Mouse (Mus musculus): ENCODE data around the gene Trim25. TPM values are rescaled to one million over a fixed set of nuclear protein-coding genes. Genes with fewer than 3 reads are reported as not detected.

Trim25 gene
- total and polyA plus RNA-seq, 3 experiments: 22.2 to 43.0 TPM; not detected in 1

DNA sequence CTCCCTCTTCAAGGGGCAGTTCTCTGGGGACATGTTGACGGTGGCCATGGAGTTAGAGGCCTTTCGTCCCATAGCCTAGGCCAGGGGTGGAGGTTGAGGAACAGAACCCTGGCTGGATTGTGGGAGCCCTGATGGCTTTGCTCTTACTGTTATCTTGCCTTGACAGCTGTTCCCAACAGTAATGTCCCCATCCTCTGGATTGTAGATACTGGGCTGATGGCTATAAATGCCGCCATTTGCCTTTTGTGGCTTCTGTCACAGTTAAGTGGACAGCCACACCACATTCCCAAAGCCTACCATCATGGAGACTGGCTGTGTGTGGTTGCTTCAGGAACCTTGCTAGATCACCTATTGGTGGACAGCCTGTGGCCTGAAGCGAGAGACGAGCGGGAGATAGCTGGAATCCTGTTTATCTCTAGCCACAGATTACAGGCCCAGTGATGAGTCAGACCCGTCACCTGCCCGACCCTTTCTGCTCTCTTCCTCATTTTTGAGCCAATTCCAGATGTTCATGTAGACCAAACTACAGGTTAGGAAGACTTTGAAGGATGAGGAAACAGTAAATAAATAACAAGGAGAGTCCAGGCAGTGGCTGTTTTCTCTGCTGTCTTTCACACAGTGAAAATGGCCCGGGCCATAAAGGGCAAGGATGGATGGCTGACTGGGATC is 18.5 kb downstream of the Trim25 start:
- Histone ChIP-seq H3K27ac (ENCODE audit: control insufficient read depth, low read depth, low read length) (peak overlapping the region; percentile 15; the same call in 1 of the 2 replicates), H3K4me3 (ENCODE audit: control insufficient read depth in 1 of 2, insufficient read depth in 1 of 2, low read depth in 2 of 2, low read length in 2 of 2) (no peak overlapping the region), H3K36me3 (ENCODE audit: control insufficient read depth in 1 of 2, insufficient read depth in 2 of 2, low read length in 2 of 2) (peaks cover 5 to 44% of the 10 kb centered on the region in 2 experiments), H3K9me3 (replicated peaks; ENCODE audit: insufficient read depth, low read length) (no peaks in the 10 kb centered on the region), H3K9ac (ENCODE audit: control insufficient read depth, low read depth, low read length, poor library complexity, severe bottlenecking) (no peak overlapping the region), H3K79me2 (ENCODE audit: control insufficient read depth, insufficient read depth, low read length, poor library complexity) (no peaks in the 10 kb centered on the region), H3K27me3 (ENCODE audit: control insufficient read depth in 1 of 2, insufficient read depth in 2 of 2, low read length in 2 of 2) (no peaks in the 10 kb centered on the region), H3K4me1 (ENCODE audit: control insufficient read depth in 1 of 2, insufficient read depth in 2 of 2, low read length in 2 of 2) (peaks cover 15 to 46% of the 10 kb centered on the region in 2 experiments)
- DNase-seq (ENCODE audit: low read depth, low spot score): peak; percentile 64
- TF ChIP-seq TBP (IDR thresholded peaks at IDR 0.05; ENCODE audit: low read depth, low read length) (peak; percentile 45; the same call in 1 of the 2 replicates), CTCF (IDR thresholded peaks at IDR 0.05 in 2 of 3, conservative IDR thresholded peaks at IDR 0.05 in 1 of 3; ENCODE audit: control insufficient read depth in 1 of 3, insufficient read depth in 1 of 3, low read depth in 2 of 3, low read length in 3 of 3, poor library complexity in 1 of 3, severe bottlenecking in 1 of 3) (no peak), POLR2AphosphoS2 (IDR thresholded peaks at IDR 0.05; ENCODE audit: low read length) (no peak), SIN3A (IDR thresholded peaks at IDR 0.05; ENCODE audit: low read length) (peak; percentile 22; the same call in 1 of the 2 replicates), MAX (IDR thresholded peaks at IDR 0.05; ENCODE audit: low read length) (no peak), ZKSCAN1 (IDR thresholded peaks at IDR 0.05; ENCODE audit: low read depth, low read length) (no peak), KAT2A (conservative IDR thresholded peaks at IDR 0.05; ENCODE audit: low read depth, low read length) (no peak), MAZ (IDR thresholded peaks at IDR 0.05; ENCODE audit: low read depth, low read length) (no peak), HCFC1 (IDR thresholded peaks at IDR 0.05; ENCODE audit: low read depth, low read length) (no peak), MXI1 (IDR thresholded peaks at IDR 0.05; ENCODE audit: low read depth, low read length) (no peak), CHD1 (IDR thresholded peaks at IDR 0.05; ENCODE audit: low read depth, low read length) (no peak), SMC3 (IDR thresholded peaks at IDR 0.05; ENCODE audit: low read depth, low read length) (no peak), ZNF384 (IDR thresholded peaks at IDR 0.05; ENCODE audit: low read depth, low read length) (no peak), EP300 (IDR thresholded peaks at IDR 0.05; ENCODE audit: low read depth in 1 of 2, low read length in 2 of 2) (peak; percentile 59 to 73), USF2 (IDR thresholded peaks at IDR 0.05; ENCODE audit: borderline replicate concordance in 1 of 2, insufficient read depth in 1 of 2, low read depth in 1 of 2, low read length in 2 of 2) (no peak), MYC (IDR thresholded peaks at IDR 0.05; ENCODE audit: low read depth, low read length) (no peak), NELFE (IDR thresholded peaks at IDR 0.05; ENCODE audit: low read depth, low read length) (no peak), POLR2A (IDR thresholded peaks at IDR 0.05; ENCODE audit: control insufficient read depth in 1 of 2, insufficient read depth in 1 of 2, low read depth in 1 of 2, low read length in 2 of 2, poor library complexity in 1 of 2) (no peak), USF1 (IDR thresholded peaks at IDR 0.05; ENCODE audit: low read depth, low read length) (no peak), GATA1 (IDR thresholded peaks at IDR 0.05; ENCODE audit: low read depth, low read length) (peak; percentile 67), MEF2A (IDR thresholded peaks at IDR 0.05; ENCODE audit: extremely low read depth, insufficient replicate concordance, low read depth, low read length, poor library complexity, severe bottlenecking) (no peak), NRF1 (IDR thresholded peaks at IDR 0.05; ENCODE audit: insufficient read depth, low read depth, low read length, poor library complexity, severe bottlenecking) (no peak), POLR2AphosphoS5 (IDR thresholded peaks at IDR 0.05; ENCODE audit: borderline replicate concordance, low read depth, low read length) (no peak), ELF1 (IDR thresholded peaks at IDR 0.05; ENCODE audit: low read depth, low read length) (no peak), ETS1 (IDR thresholded peaks at IDR 0.05; ENCODE audit: low read depth, low read length) (peak; percentile 39), UBTF (IDR thresholded peaks at IDR 0.05; ENCODE audit: borderline replicate concordance, insufficient read depth, low read depth, low read length) (no peak), MYB (IDR thresholded peaks at IDR 0.05; ENCODE audit: low read depth, low read length) (no peak), E2F4 (IDR thresholded peaks at IDR 0.05; ENCODE audit: borderline replicate concordance, low read depth, low read length) (no peak), JUND (IDR thresholded peaks at IDR 0.05; ENCODE audit: low read depth, low read length) (no peak), RCOR1 (IDR thresholded peaks at IDR 0.05; ENCODE audit: low read depth, low read length) (no peak), RAD21 (IDR thresholded peaks at IDR 0.05; ENCODE audit: low read depth, low read length) (no peak), BHLHE40 (IDR thresholded peaks at IDR 0.05; ENCODE audit: borderline replicate concordance, low read depth, low read length) (peak; percentile 56; the same call in 1 of the 2 replicates), ZC3H11A (IDR thresholded peaks at IDR 0.05; ENCODE audit: low read depth, low read length) (no peak), ZMIZ1 (IDR thresholded peaks at IDR 0.05; ENCODE audit: low read depth, low read length) (no peak), CHD2 (IDR thresholded peaks at IDR 0.05; ENCODE audit: low read length) (no peak), TAL1 (IDR thresholded peaks at IDR 0.05; ENCODE audit: low read length) (peak; percentile 95), MAFK (IDR thresholded peaks at IDR 0.05; ENCODE audit: borderline replicate concordance, low read depth, low read length) (no peak)
